Mouse (Mus musculus): ENCODE results near the gene Lrch4.

Gene Lrch4

GRCm38 (mm10) chr5:137628498-137629305 is at the start of gene Lrch4, which contains the start of the genes Fbxo24 and Gm20605:
Lrch4 (plus strand) TSS chr5:137629121.
Fbxo24 (minus strand) TSS chr5:137629002.
Gm20605 (plus strand) TSS chr5:137629175.
- DNase-seq (ENCODE audit: low spot score in 2 of 2) = peak; percentile 98 to 99

- no peak for DNase-seq (ENCODE audit: low spot score in 2 of 2)
These were observed 48.7 kb upstream of the Lrch4 start for GRCm38 (mm10) chr5:137580246-137580645.

- DNase-seq (ENCODE audit: low spot score in 2 of 2) = no peak
These were observed 46.2 kb upstream of the Lrch4 start for GRCm38 (mm10) chr5:137582702-137583101.

DNA sequence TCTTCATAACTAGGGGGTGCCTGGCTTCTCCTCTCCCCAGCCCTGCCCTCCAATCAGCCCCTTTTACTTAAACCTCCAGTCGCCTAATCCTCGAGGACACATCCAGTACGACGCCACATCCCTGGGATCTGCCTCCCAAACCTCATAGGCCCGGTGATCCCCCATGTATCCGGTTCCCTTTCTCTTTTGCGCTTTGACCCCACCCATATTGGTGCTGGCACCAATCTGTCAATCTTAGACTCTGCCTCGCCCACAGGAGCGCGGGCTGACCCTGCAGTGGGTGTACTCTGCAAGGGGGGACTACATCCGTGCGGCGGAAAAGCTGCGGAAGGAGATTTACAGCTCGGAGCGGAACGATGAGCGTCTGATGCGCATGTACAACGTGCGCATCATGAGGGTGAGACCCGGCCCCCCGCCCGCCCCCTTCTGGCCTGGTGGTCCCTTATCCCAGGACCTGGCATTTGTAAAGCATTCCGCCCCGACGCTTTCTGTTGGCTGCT is 45.2 kb upstream of the Lrch4 start:
- peak in 1 of 2 experiments; percentile 50 for DNase-seq (ENCODE audit: low spot score in 2 of 2)

DNA sequence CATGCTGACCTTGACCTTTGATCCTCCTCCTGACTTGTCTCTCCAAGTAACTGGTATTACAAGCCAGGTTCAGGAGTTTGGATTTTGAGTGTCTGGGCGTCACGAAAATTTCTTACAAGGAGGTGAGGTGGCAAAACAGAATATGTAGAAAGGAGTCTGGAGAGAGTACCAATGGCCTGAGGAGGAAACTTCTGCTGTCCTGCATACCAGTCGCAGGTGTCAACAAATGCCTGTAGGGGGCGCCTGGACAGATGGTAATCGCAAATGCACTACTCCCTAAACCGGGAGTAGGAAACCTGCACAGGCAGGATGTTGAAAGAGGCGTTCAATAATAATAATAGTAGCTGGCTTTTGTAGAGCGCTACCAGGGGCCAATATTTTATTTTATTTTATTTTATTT is 43.9 kb upstream of the Lrch4 start:
- DNase-seq (ENCODE audit: low spot score in 2 of 2) = peak; percentile 50 to 63

DNA sequence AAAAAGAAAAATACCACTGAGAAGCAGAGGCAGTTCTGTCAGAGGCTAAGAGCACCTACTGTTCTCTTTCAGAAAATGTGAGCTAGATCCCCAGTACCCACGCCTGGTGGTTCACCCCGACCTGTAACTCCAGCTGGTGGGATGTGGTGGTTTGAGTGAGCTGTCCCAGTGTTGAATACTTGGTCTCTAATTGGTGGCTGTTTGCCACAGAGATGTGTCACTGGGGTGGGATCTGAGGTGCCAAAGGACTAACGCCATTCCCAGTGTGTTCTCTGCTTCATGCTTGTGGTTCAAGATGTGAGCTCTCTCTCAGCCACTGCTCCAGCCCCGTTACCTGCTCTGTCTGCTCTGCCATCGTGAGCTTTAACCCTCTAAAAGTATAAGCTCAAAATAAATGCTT is 38.4 kb upstream of the Lrch4 start:
- no peak for DNase-seq (ENCODE audit: low spot score in 2 of 2)

DNA sequence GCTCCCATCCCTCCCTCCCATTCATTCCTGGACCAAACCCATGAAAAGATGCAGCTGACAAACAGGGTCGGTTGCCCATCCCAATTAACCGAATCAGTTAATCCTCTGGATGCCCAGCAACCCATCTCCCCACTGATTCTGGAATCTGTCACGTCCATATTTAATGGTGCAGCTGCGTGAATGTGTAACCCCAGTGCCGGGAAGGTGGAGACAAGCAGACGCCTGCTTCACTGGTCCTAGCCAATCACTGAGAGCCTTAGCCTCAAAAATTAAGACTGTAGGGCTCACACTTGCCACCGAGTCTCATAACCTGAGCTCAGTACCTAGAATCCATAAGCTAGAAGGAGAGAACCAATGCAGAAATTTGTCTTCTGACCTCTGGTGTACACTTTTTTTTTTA is 33.0 kb upstream of the Lrch4 start:
- DNase-seq (ENCODE audit: low spot score in 2 of 2) = no peak

DNA sequence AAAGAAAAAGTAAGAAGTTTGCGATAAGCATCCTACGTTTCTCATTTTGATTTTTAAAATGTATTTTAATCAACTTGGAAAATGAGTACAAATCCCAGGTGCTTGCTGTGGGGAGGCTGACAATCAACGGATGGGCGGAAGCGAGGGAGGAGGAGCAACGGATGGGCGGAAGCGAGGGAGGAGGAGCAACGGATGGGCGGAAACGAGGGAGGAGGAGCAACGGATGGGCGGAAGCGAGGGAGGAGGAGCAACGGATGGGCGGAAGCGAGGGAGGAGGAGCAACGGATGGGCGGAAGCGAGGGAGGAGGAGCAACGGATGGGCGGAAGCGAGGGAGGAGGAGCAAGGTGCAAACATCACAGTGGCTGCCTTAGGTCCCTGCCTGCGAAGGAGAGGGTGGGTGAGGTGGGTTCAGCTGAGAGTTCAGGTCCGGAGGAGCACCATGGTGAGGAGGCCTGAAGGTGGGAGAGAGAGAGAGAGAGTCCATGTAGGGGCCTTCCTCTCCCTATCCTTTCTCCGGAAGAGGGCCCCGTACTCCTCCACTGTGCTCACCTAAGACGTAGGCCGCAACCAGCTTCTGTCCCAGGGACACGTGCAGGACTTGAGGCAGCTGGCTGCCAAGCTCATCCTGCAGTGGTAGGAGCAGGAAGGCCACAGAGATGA is 32.2 kb upstream of the Lrch4 start:
- no peak for DNase-seq (ENCODE audit: low spot score in 2 of 2)

- DNase-seq (ENCODE audit: low spot score in 2 of 2) = no peak
These were observed 31.3 kb upstream of the Lrch4 start for GRCm38 (mm10) chr5:137597625-137598024.

- no peak for DNase-seq (ENCODE audit: low spot score in 2 of 2)
These were observed 30.7 kb upstream of the Lrch4 start for GRCm38 (mm10) chr5:137598100-137598826.

- no peak for DNase-seq (ENCODE audit: low spot score in 2 of 2)
These were observed 29.3 kb upstream of the Lrch4 start for GRCm38 (mm10) chr5:137599600-137599999.

DNA sequence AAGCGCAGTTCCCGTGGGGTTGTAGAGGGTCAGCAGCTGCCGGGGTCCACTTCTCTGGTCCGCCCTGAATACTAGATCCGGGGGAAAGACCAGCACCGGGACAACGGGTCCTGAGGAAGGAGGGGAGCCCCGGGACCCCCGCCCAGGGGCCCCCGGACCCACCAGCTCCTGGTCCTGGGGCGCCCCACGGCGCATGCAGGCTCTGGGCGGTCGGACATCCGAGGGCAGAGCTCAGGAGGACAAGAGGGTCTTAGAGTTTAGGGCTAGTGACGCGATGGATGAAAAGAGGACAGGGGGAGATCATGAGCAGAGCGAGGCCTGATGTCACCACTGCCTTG is 28.7 kb upstream of the Lrch4 start:
- DNase-seq (ENCODE audit: low spot score in 2 of 2) = no peak

GRCm38 (mm10) chr5:137600619-137601364 is 28.1 kb upstream of the Lrch4 start, which contains the start of gene Mospd3:
Mospd3 (minus strand) TSS chr5:137601058.
- DNase-seq (ENCODE audit: low spot score in 2 of 2) = peak; percentile 95 to 96

- DNase-seq (ENCODE audit: low spot score in 2 of 2) = no peak
These were observed 27.6 kb upstream of the Lrch4 start for GRCm38 (mm10) chr5:137601365-137601729.

DNA sequence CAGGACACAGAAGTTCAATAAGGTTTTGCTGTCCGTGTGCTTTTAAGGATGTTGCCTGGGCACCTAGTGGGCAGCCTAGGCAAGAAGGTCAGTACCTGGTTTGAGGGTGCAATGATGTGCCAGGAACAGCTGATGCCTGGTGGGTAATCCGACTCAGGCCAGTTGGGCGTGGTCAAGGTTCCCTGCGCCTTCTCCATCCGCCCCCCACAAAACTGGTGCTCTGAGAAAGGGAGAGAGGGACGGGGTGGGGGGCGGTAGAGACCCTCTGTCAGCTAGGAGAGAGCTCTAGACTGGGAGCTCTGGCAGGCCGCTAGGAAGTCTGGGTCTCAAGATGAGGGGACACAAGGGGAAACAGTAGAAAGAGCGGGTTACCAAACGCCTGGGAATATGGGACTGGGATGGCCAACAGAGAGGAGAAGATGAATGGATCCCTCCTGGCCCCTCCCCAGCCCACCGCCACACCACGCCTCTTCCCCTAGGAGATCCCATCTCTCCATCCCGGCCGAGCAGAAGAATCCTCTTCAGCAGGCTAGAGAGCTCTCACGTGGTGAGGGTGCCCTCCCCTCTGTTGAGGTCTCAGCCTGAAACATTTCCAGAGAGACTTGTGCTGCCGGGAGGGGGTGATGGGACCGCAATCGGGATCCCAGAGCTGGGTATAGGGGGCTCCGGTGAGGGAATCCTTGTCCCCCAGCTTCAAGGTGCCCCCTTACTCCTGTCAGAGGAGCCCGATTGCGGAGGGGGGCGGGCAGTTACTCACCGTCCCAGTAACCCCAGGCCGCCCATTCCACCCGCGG is 20.9 kb upstream of the Lrch4 start:
- DNase-seq (ENCODE audit: low spot score in 2 of 2) = no peak

- no peak for DNase-seq (ENCODE audit: low spot score in 2 of 2)
These were observed 20.2 kb upstream of the Lrch4 start for GRCm38 (mm10) chr5:137608654-137609190.

GRCm38 (mm10) chr5:137609292-137609691 is 19.6 kb upstream of the Lrch4 start:
- no peak for DNase-seq (ENCODE audit: low spot score in 2 of 2)

GRCm38 (mm10) chr5:137610056-137610455 is 18.9 kb upstream of the Lrch4 start:
- no peak for DNase-seq (ENCODE audit: low spot score in 2 of 2)

GRCm38 (mm10) chr5:137610548-137611244 is 18.2 kb upstream of the Lrch4 start:
- no peak for DNase-seq (ENCODE audit: low spot score in 2 of 2)

- no peak for DNase-seq (ENCODE audit: low spot score in 2 of 2)
These were observed 17.7 kb upstream of the Lrch4 start for GRCm38 (mm10) chr5:137611245-137611602.
